Mouse (Mus musculus) midbrain, embryonic 15.5 days (tissue): ENCODE data around the gene Olfr750. TPM values are rescaled to one million over a fixed set of nuclear protein-coding genes. Genes with fewer than 3 reads are reported as not detected.

Experiments
- polyA plus RNA-seq: library from polyadenylated mRNA; unstranded; fragments of >200 nt; fragmentation: Nextera tagmentation; extraction: Ambion mirVana; gene quantifications from 2 replicates; pipeline ENCODE4 v1.2.1, GENCODE M21; 2015

The Olfr750 gene
- polyA plus RNA-seq, 1 experiment from 2014 or later = 0.09 TPM

Other genes with a start within 250 kb of the Olfr750 start
- 2.0 and 2.6 TPM in 2 replicates for gene Tep1, start 203.9 kb downstream of the Olfr750 start, polyA plus RNA-seq
- 1.8 and 2.1 TPM in 2 replicates for gene Klhl33, start 176.9 kb downstream of the Olfr750 start, polyA plus RNA-seq
- 104 and 116 TPM in 2 replicates for gene Osgep, start 149.5 kb downstream of the Olfr750 start, polyA plus RNA-seq
- 190 and 191 TPM in 2 replicates for gene Apex1, start 149.5 kb downstream of the Olfr750 start, polyA plus RNA-seq
- 101 and 111 TPM in 2 replicates for gene Pip4p1, start 143.6 kb downstream of the Olfr750 start, polyA plus RNA-seq
- 20.3 and 21.3 TPM in 2 replicates for gene Pnp, start 143.4 kb downstream of the Olfr750 start, polyA plus RNA-seq
- gene Gm49342, start 129.9 kb downstream of the Olfr750 start, polyA plus RNA-seq = not detected in 2 replicates
- 0.45 and 0.57 TPM in 2 replicates for gene Pnp2, start 118.4 kb downstream of the Olfr750 start, polyA plus RNA-seq
- 0.11 TPM in 1 of 2 replicates, not detected in the other for gene Rnase10, start 66.7 kb downstream of the Olfr750 start, polyA plus RNA-seq
- gene Rnase9, start 32.6 kb downstream of the Olfr750 start, polyA plus RNA-seq = not detected in 2 replicates
- not detected in 2 replicates for gene Rnase11, start 24.3 kb downstream of the Olfr750 start, polyA plus RNA-seq
- not detected in 2 replicates for gene Rnase12, start 16.8 kb downstream of the Olfr750 start, polyA plus RNA-seq
- 13.9 and 15.6 TPM in 2 replicates for gene Rnase4, start 16.6 kb upstream of the Olfr750 start, polyA plus RNA-seq
- gene Ang, start 16.7 kb upstream of the Olfr750 start, polyA plus RNA-seq = 4.5 and 4.8 TPM in 2 replicates
- not detected in 2 replicates for gene Eddm3b, start 40.0 kb upstream of the Olfr750 start, polyA plus RNA-seq
- gene Rnase6, start 49.5 kb upstream of the Olfr750 start, polyA plus RNA-seq = 1.1 and 1.3 TPM in 2 replicates
- 0.34 TPM in 1 of 2 replicates, not detected in the other for gene Rnase1, start 72.3 kb upstream of the Olfr750 start, polyA plus RNA-seq
- not detected in 2 replicates for gene Rnase2b, start 87.8 kb upstream of the Olfr750 start, polyA plus RNA-seq
- not detected in 2 replicates for gene Ang2, start 124.7 kb upstream of the Olfr750 start, polyA plus RNA-seq
- gene Ear14, start 129.0 kb upstream of the Olfr750 start, polyA plus RNA-seq = not detected in 2 replicates
- gene Rnase2a, start 181.7 kb upstream of the Olfr750 start, polyA plus RNA-seq = not detected in 2 replicates